Mouse (Mus musculus): Measurements from ENCODE around the gene E2f1. TPM values are rescaled to one million over a fixed set of nuclear protein-coding genes. Genes with fewer than 3 reads are reported as not detected.

Gene E2f1
- polyA plus RNA-seq, 1 experiment from 2014 or later: 8.8 TPM

DNA sequence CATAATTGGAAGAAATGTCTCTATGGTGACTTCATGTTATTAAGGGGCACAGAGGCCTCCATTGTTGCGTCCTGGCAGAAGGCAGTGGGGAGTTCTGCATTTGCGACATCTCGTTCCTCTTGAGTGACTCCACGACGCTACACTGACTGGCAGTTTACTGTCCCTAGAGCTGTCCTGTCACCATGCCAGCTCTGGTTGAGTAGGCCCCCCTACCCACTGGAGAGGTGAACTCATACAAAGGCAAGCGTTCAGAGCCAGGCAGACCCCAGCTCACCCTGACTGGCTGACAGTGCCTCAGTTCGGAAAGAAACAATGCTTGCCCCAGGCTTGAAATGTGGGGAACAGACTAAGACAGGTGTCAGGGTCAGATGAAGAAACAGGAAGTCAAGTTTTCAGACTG, 4.6 kb upstream of the E2f1 start:
- H3K9ac ChIP-seq (ENCODE audit: low read depth, low read length): no peak overlapping the region
- H3K9me3 ChIP-seq (ENCODE audit: control insufficient read depth, low read length): no peaks in the 10 kb centered on the region
- WGBS: 57% methylated on average over 7 of the region's 7 CpGs
- H3K27ac ChIP-seq (replicated peaks; ENCODE audit: low read depth, low read length): no peak overlapping the region
- H3K27me3 ChIP-seq (replicated peaks; ENCODE audit: control insufficient read depth, insufficient read depth, low read length): no peaks in the 10 kb centered on the region
- no peak overlapping the region for H3K4me3 ChIP-seq (ENCODE audit: low read depth, low read length)
- H3K36me3 ChIP-seq (ENCODE audit: control insufficient read depth, insufficient read depth, low read length): no peaks in the 10 kb centered on the region
- no peak overlapping the region for H3K4me2 ChIP-seq (ENCODE audit: low read depth, low read length)
- ATAC-seq (ENCODE audit: low read depth) (no peak), DNase-seq (ENCODE audit: low spot score) (no peak)
- H3K4me1 ChIP-seq (ENCODE audit: control insufficient read depth, insufficient read depth, low read length): peaks cover 13% of the 10 kb centered on the region; the same call in 1 of the 2 replicates

GRCm38 (mm10) chr2:154572996-154573395, 3.3 kb upstream of the E2f1 start:
- Histone ChIP-seq H3K27ac (replicated peaks; ENCODE audit: low read depth, low read length) (no peak overlapping the region), H3K36me3 (ENCODE audit: control insufficient read depth, insufficient read depth, low read length) (no peaks in the 10 kb centered on the region), H3K4me1 (ENCODE audit: control insufficient read depth, insufficient read depth, low read length) (peaks cover 22% of the 10 kb centered on the region), H3K9me3 (ENCODE audit: control insufficient read depth, low read length) (no peaks in the 10 kb centered on the region), H3K27me3 (replicated peaks; ENCODE audit: control insufficient read depth, insufficient read depth, low read length) (no peaks in the 10 kb centered on the region), H3K4me2 (ENCODE audit: low read depth, low read length) (no peak overlapping the region), H3K4me3 (ENCODE audit: low read depth, low read length) (no peak overlapping the region), H3K9ac (ENCODE audit: low read depth, low read length) (no peak overlapping the region)
- DNase-seq (ENCODE audit: low spot score): no peak
- 75% methylated on average over 3 of the region's 3 CpGs for WGBS
- no peak for ATAC-seq (ENCODE audit: low read depth)

- no peak overlapping the region for H3K9ac ChIP-seq (ENCODE audit: low read depth, low read length)
- WGBS: 56% methylated on average over 8 of the region's 8 CpGs
- no peak for ATAC-seq (ENCODE audit: low read depth)
- no peaks in the 10 kb centered on the region for H3K36me3 ChIP-seq (ENCODE audit: control insufficient read depth, insufficient read depth, low read length)
- H3K27ac ChIP-seq (replicated peaks; ENCODE audit: low read depth, low read length): 0 out of 2 replicates have a peak overlapping the region, but pooled peaks have one; percentile 29
- H3K4me2 ChIP-seq (ENCODE audit: low read depth, low read length): no peak overlapping the region
- no peak for DNase-seq (ENCODE audit: low spot score)
- H3K9me3 ChIP-seq (ENCODE audit: control insufficient read depth, low read length): no peaks in the 10 kb centered on the region
- peaks cover 30% of the 10 kb centered on the region for H3K4me1 ChIP-seq (ENCODE audit: control insufficient read depth, insufficient read depth, low read length)
- no peaks in the 10 kb centered on the region for H3K27me3 ChIP-seq (replicated peaks; ENCODE audit: control insufficient read depth, insufficient read depth, low read length)
- H3K4me3 ChIP-seq (ENCODE audit: low read depth, low read length): no peak overlapping the region
These were observed 2.3 kb upstream of the E2f1 start for GRCm38 (mm10) chr2:154571976-154572375.

GRCm38 (mm10) chr2:154571266-154571665, 1.6 kb upstream of the E2f1 start:
- ATAC-seq (ENCODE audit: low read depth): no peak
- no peaks in the 10 kb centered on the region for H3K27me3 ChIP-seq (replicated peaks; ENCODE audit: control insufficient read depth, insufficient read depth, low read length)
- H3K4me2 ChIP-seq (ENCODE audit: low read depth, low read length): no peak overlapping the region
- H3K27ac ChIP-seq (replicated peaks; ENCODE audit: low read depth, low read length): no peak overlapping the region
- DNase-seq (ENCODE audit: low spot score): no peak
- no peaks in the 10 kb centered on the region for H3K36me3 ChIP-seq (ENCODE audit: control insufficient read depth, insufficient read depth, low read length)
- no peak overlapping the region for H3K4me3 ChIP-seq (ENCODE audit: low read depth, low read length)
- H3K9ac ChIP-seq (ENCODE audit: low read depth, low read length): no peak overlapping the region
- no peaks in the 10 kb centered on the region for H3K9me3 ChIP-seq (ENCODE audit: control insufficient read depth, low read length)
- peaks cover 32% of the 10 kb centered on the region for H3K4me1 ChIP-seq (ENCODE audit: control insufficient read depth, insufficient read depth, low read length)
- WGBS: 86% methylated on average over 4 of the region's 4 CpGs

DNA sequence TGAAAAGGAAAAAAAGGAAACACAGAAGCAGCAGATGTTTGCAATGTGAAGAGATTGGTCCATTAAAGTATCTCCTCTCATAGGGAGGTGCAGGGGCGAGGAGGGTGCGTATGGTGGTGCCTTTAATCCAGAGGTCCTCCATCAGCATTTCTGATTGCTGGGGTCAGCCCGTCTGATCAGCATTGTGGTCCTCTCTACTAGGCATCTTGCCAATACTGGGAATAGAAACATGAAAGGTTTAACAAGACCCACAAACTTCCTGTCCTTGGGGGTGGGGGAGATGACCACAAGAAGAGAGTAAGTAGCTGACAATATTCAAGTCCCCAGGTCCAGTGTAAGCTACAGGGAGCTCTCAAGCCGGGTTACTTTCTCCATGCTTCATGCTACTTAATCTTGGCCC, 974 bp upstream of the E2f1 start:
- Histone ChIP-seq H3K4me1 (ENCODE audit: control insufficient read depth, insufficient read depth, low read length) (peaks cover 32% of the 10 kb centered on the region), H3K36me3 (ENCODE audit: control insufficient read depth, insufficient read depth, low read length) (no peaks in the 10 kb centered on the region), H3K27me3 (replicated peaks; ENCODE audit: control insufficient read depth, insufficient read depth, low read length) (no peaks in the 10 kb centered on the region), H3K9ac (ENCODE audit: low read depth, low read length) (no peak overlapping the region), H3K9me3 (ENCODE audit: control insufficient read depth, low read length) (no peaks in the 10 kb centered on the region), H3K4me3 (ENCODE audit: low read depth, low read length) (no peak overlapping the region), H3K4me2 (ENCODE audit: low read depth, low read length) (peak overlapping the region; percentile 75), H3K27ac (replicated peaks; ENCODE audit: low read depth, low read length) (no peak overlapping the region)
- no peak for ATAC-seq (ENCODE audit: low read depth)
- WGBS: 64% methylated on average over 4 of the region's 4 CpGs
- no peak for DNase-seq (ENCODE audit: low spot score)

DNA sequence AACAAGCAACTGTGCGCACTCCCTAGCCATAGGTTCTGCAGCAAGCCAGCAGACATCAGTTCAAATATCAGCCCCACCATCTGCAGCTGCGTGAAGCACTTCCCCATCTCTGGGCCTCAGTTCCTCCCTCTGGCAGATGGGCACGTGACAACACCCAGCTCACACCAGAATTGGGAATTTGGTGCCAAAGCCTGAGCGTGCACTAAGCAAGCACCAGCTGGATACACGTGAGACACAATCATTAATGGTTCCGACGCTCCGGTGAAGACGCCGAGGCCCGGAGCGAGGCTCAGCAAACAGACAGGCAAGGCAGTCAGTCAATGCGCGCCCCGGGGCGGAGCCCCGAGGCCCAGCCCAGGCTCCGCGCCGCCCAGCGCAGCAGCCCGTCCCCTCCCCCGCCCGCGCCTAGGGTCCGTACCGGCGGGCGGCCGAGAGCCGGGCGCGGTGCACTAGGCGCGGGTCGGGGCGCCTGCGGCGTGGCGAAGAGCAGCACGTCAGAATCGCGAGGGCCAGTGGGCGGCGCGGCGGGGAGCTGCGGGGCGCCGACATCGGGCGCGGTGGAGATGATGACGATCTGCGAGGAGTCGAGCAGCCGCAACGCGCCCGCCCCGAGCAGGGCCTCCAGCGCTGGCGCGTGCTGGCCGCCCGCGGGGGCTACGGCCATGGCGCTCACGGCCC, 482 bp downstream of the E2f1 start:
- peak overlapping the region; percentile 75 for H3K4me2 ChIP-seq (ENCODE audit: low read depth, low read length)
- peak overlapping the region; percentile 85 for H3K9ac ChIP-seq (ENCODE audit: low read depth, low read length)
- 2% methylated on average over 13 of the region's 70 CpGs for WGBS
- peak overlapping the region; percentile 92 for H3K27ac ChIP-seq (replicated peaks; ENCODE audit: low read depth, low read length)
- peak; percentile 78 for DNase-seq (ENCODE audit: low spot score)
- H3K4me3 ChIP-seq (ENCODE audit: low read depth, low read length): peak overlapping the region; percentile 85
- H3K36me3 ChIP-seq (ENCODE audit: control insufficient read depth, insufficient read depth, low read length): 0 out of 2 replicates have a peak, but pooled peaks cover 3% of the 10 kb centered on the region
- H3K4me1 ChIP-seq (ENCODE audit: control insufficient read depth, insufficient read depth, low read length): peaks cover 32% of the 10 kb centered on the region
- H3K9me3 ChIP-seq (ENCODE audit: control insufficient read depth, low read length): no peaks in the 10 kb centered on the region
- peak; percentile 73 for ATAC-seq (ENCODE audit: low read depth)
- H3K27me3 ChIP-seq (replicated peaks; ENCODE audit: control insufficient read depth, insufficient read depth, low read length): no peaks in the 10 kb centered on the region

- peak overlapping the region; percentile 92 for H3K27ac ChIP-seq (replicated peaks; ENCODE audit: low read depth, low read length)
- peaks cover 10% of the 10 kb centered on the region; the same call in 1 of the 2 replicates for H3K36me3 ChIP-seq (ENCODE audit: control insufficient read depth, insufficient read depth, low read length)
- peak overlapping the region; percentile 85 for H3K9ac ChIP-seq (ENCODE audit: low read depth, low read length)
- DNase-seq (ENCODE audit: low spot score): peak; percentile 64
- H3K9me3 ChIP-seq (ENCODE audit: control insufficient read depth, low read length): no peaks in the 10 kb centered on the region
- no peaks in the 10 kb centered on the region for H3K27me3 ChIP-seq (replicated peaks; ENCODE audit: control insufficient read depth, insufficient read depth, low read length)
- WGBS: 18% methylated on average over 10 of the region's 10 CpGs
- ATAC-seq (ENCODE audit: low read depth): peak; percentile 6
- H3K4me3 ChIP-seq (ENCODE audit: low read depth, low read length): peak overlapping the region; percentile 85
- peak overlapping the region; percentile 75 for H3K4me2 ChIP-seq (ENCODE audit: low read depth, low read length)
- peaks cover 32% of the 10 kb centered on the region for H3K4me1 ChIP-seq (ENCODE audit: control insufficient read depth, insufficient read depth, low read length)
These were observed 1.2 kb downstream of the E2f1 start for GRCm38 (mm10) chr2:154568329-154569070.

GRCm38 (mm10) chr2:154567766-154568165, 1.9 kb downstream of the E2f1 start:
- peaks cover 32% of the 10 kb centered on the region for H3K4me1 ChIP-seq (ENCODE audit: control insufficient read depth, insufficient read depth, low read length)
- ATAC-seq (ENCODE audit: low read depth) (no peak), DNase-seq (ENCODE audit: low spot score) (no peak)
- H3K4me2 ChIP-seq (ENCODE audit: low read depth, low read length): peak overlapping the region; percentile 75
- WGBS: 73% methylated on average over 2 of the region's 2 CpGs
- H3K9ac ChIP-seq (ENCODE audit: low read depth, low read length): peak overlapping the region; percentile 85
- H3K36me3 ChIP-seq (ENCODE audit: control insufficient read depth, insufficient read depth, low read length): peaks cover 17% of the 10 kb centered on the region; the same call in 1 of the 2 replicates
- H3K27ac ChIP-seq (replicated peaks; ENCODE audit: low read depth, low read length): peak overlapping the region; percentile 92
- peak overlapping the region; percentile 85 for H3K4me3 ChIP-seq (ENCODE audit: low read depth, low read length)
- no peaks in the 10 kb centered on the region for H3K27me3 ChIP-seq (replicated peaks; ENCODE audit: control insufficient read depth, insufficient read depth, low read length)
- no peaks in the 10 kb centered on the region for H3K9me3 ChIP-seq (ENCODE audit: control insufficient read depth, low read length)

Data from embryonic facial prominence, embryonic 14.5 days (tissue).